Mouse (Mus musculus): ENCODE results near the gene Iqcf3. TPM values are rescaled to one million over a fixed set of nuclear protein-coding genes. Genes with fewer than 3 reads are reported as not detected.
A peak's percentile ranks its signal among the peaks of the same experiment; 100 is the strongest.

Gene Iqcf3
- total and polyA plus RNA-seq, 2 experiments from 2014 or later: not detected

DNA sequence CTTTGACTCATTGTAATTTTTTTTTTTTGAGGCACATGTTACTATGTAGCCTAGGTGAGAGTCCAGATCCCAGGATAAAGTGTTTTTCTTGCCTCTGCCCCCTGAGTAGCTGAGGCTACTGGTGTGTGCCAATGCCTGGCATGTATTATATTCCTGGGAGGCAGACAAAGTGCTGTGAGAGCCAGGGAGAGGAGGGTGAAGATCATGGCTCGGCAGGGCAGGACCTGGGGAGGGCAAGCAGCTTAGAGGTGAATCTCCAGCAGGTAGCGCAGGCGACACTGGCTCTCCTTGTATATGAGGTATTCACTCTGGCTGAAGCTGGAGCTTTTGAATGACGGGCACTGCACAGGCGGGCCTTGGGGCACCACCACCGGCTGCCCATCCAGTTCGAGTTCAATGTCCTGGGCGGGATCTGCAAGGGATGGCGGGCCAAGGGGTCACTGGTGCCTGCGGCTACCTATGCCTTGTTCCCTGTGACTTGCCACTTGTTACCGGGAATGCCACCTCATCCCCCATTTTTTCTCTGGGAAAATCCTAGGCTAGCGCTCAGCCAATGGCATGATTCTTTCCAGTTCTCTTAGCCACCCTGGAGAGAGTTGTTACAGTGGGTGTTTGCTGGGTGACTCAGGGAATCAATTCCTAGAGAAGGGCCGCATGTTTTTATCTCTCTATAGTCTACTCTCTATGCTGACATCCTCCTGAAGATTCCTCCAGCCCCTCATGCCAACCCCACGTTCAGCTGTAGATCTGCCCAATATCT is 90.3 kb downstream of the Iqcf3 start:
- Histone ChIP-seq H3K9ac (replicated peaks; ENCODE audit: low read length, poor library complexity, severe bottlenecking) (no peak overlapping the region), H3K27ac (ENCODE audit: low read depth, low read length) (no peak overlapping the region), H3K4me2 (ENCODE audit: low read depth, low read length, poor library complexity, severe bottlenecking) (no peak overlapping the region), H3K27me3 (ENCODE audit: insufficient read depth, low read length) (no peaks in the 10 kb centered on the region), H3K4me3 (ENCODE audit: low read depth, low read length) (no peak overlapping the region), H3K36me3 (ENCODE audit: insufficient read depth, low read length) (no peaks in the 10 kb centered on the region), H3K4me1 (ENCODE audit: insufficient read depth, low read length) (no peaks in the 10 kb centered on the region), H3K9me3 (ENCODE audit: low read length) (no peaks in the 10 kb centered on the region)
- TF ChIP-seq CTCF (IDR thresholded peaks at IDR 0.05): no peak
- ATAC-seq (ENCODE audit: low FRiP score) (no peak), DNase-seq (ENCODE audit: low spot score) (no peak)
- WGBS: 73% methylated on average over 14 of the region's 14 CpGs

- H3K4me1 ChIP-seq (ENCODE audit: insufficient read depth, low read length): no peaks in the 10 kb centered on the region; the same call in 1 of the 2 replicates
- no peak overlapping the region for H3K4me3 ChIP-seq (ENCODE audit: low read depth, low read length)
- no peaks in the 10 kb centered on the region for H3K27me3 ChIP-seq (ENCODE audit: insufficient read depth, low read length)
- no peaks in the 10 kb centered on the region for H3K9me3 ChIP-seq (ENCODE audit: low read length)
- H3K4me2 ChIP-seq (ENCODE audit: low read depth, low read length, poor library complexity, severe bottlenecking): no peak overlapping the region
- DNase-seq (ENCODE audit: low spot score) (no peak), ATAC-seq (ENCODE audit: low FRiP score) (no peak)
- TF ChIP-seq CTCF (IDR thresholded peaks at IDR 0.05): no peak
- 75% methylated on average over 9 of the region's 9 CpGs for WGBS
- no peak overlapping the region for H3K9ac ChIP-seq (replicated peaks; ENCODE audit: low read length, poor library complexity, severe bottlenecking)
- no peak overlapping the region for H3K27ac ChIP-seq (ENCODE audit: low read depth, low read length)
- no peaks in the 10 kb centered on the region for H3K36me3 ChIP-seq (ENCODE audit: insufficient read depth, low read length)
Observed at GRCm38 (mm10) chr9:106469776-106470175, 91.7 kb downstream of the Iqcf3 start.

- WGBS: 77% methylated on average over 6 of the region's 6 CpGs
- H3K27ac ChIP-seq (ENCODE audit: low read depth, low read length): no peak overlapping the region
- peak; percentile 11; the same call in 1 of the 2 replicates for TF ChIP-seq CTCF (IDR thresholded peaks at IDR 0.05)
Observed at GRCm38 (mm10) chr9:106469317-106469716, 92.1 kb downstream of the Iqcf3 start.

DNA sequence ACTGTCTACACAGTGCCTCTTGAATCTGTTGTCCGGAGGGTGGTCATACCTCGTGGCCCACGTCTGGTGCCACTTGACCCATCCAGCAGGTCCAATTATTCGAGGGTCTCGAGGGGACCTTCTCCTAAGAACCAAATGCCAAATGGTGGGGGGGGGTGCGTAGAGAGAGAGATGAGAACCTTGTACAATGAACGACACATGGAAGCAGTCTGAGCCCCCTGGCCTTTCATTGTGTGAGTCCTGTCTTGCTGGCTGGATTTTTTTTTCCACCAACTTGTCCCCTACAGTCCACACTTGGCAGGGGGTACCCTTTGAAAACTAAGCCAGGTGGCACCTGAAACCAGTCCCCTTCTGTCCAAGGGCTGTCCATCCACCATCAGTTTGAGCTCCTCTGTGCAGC is 93.7 kb downstream of the Iqcf3 start:
- no peaks in the 10 kb centered on the region for H3K9me3 ChIP-seq (ENCODE audit: low read length)
- peaks cover 11% of the 10 kb centered on the region; the same call in 1 of the 2 replicates for H3K36me3 ChIP-seq (ENCODE audit: insufficient read depth, low read length)
- 87% methylated on average over 7 of the region's 7 CpGs for WGBS
- H3K4me1 ChIP-seq (ENCODE audit: insufficient read depth, low read length): no peaks in the 10 kb centered on the region; the same call in 1 of the 2 replicates
- TF ChIP-seq CTCF (IDR thresholded peaks at IDR 0.05): no peak
- H3K4me3 ChIP-seq (ENCODE audit: low read depth, low read length): no peak overlapping the region
- H3K4me2 ChIP-seq (ENCODE audit: low read depth, low read length, poor library complexity, severe bottlenecking): no peak overlapping the region
- DNase-seq (ENCODE audit: low spot score) (no peak), ATAC-seq (ENCODE audit: low FRiP score) (no peak)
- no peak overlapping the region for H3K27ac ChIP-seq (ENCODE audit: low read depth, low read length)
- H3K27me3 ChIP-seq (ENCODE audit: insufficient read depth, low read length): no peaks in the 10 kb centered on the region
- H3K9ac ChIP-seq (replicated peaks; ENCODE audit: low read length, poor library complexity, severe bottlenecking): no peak overlapping the region

More at GRCm38 (mm10) chr9:106469317-106469716, 92.1 kb downstream of the Iqcf3 start:
- no peaks in the 10 kb centered on the region for H3K27me3 ChIP-seq (ENCODE audit: insufficient read depth, low read length)
- ATAC-seq (ENCODE audit: low FRiP score): no peak
- no peak overlapping the region for H3K4me3 ChIP-seq (ENCODE audit: low read depth, low read length)
- H3K9ac ChIP-seq (replicated peaks; ENCODE audit: low read length, poor library complexity, severe bottlenecking): no peak overlapping the region
- H3K36me3 ChIP-seq (ENCODE audit: insufficient read depth, low read length): no peaks in the 10 kb centered on the region
- no peaks in the 10 kb centered on the region; the same call in 1 of the 2 replicates for H3K4me1 ChIP-seq (ENCODE audit: insufficient read depth, low read length)
- H3K4me2 ChIP-seq (ENCODE audit: low read depth, low read length, poor library complexity, severe bottlenecking): no peak overlapping the region
- no peak for DNase-seq (ENCODE audit: low spot score)
- H3K9me3 ChIP-seq (ENCODE audit: low read length): no peaks in the 10 kb centered on the region

GRCm38 (mm10) chr9:106466721-106467120 is 94.7 kb downstream of the Iqcf3 start:
- Histone ChIP-seq H3K27me3 (ENCODE audit: insufficient read depth, low read length) (no peaks in the 10 kb centered on the region), H3K4me3 (ENCODE audit: low read depth, low read length) (no peak overlapping the region), H3K27ac (ENCODE audit: low read depth, low read length) (no peak overlapping the region), H3K36me3 (ENCODE audit: insufficient read depth, low read length) (peaks cover 20% of the 10 kb centered on the region), H3K4me2 (ENCODE audit: low read depth, low read length, poor library complexity, severe bottlenecking) (no peak overlapping the region), H3K4me1 (ENCODE audit: insufficient read depth, low read length) (no peaks in the 10 kb centered on the region; the same call in 1 of the 2 replicates), H3K9ac (replicated peaks; ENCODE audit: low read length, poor library complexity, severe bottlenecking) (no peak overlapping the region), H3K9me3 (ENCODE audit: low read length) (no peaks in the 10 kb centered on the region)
- ATAC-seq (ENCODE audit: low FRiP score): no peak
- no peak for TF ChIP-seq CTCF (IDR thresholded peaks at IDR 0.05)
- DNase-seq (ENCODE audit: low spot score): no peak
- WGBS: 92% methylated on average over 6 of the region's 6 CpGs

DNA sequence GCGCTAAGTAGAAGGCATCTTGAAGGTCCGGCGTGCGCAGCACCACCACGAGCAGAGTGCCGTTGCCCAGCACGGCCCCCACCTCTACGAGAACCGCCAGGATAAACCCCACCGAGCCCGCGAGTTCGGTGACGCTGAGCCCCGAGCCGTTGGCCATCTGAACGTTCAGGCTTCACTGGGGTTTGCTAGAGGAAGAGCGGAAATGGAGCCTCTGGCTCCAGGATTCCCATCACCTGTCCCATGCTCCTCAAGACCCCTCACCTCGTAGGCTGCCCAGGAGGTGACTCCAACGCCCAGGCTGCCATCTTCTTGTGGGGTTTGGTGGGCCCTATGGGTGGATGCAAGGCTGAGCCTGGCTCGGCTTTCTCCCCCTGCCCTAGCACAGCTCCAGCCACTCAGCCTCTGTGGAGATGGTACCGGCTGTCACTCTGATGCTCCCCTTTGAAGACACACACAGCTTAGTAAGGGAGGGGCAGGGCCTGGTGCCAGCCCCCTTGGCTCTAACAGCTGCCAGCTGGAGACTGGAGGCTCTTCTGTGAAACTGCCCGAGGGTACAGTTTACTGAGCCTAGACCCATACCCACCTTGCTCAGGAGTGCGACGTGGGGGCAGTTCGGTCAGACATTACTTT is 95.7 kb downstream of the Iqcf3 start, which contains the start of gene Gpr62:
TSS of gene Gpr62 (minus strand) at position 368 of the 630 bp plus-strand sequence.
- Histone ChIP-seq H3K4me1 (ENCODE audit: insufficient read depth, low read length) (no peaks in the 10 kb centered on the region; the same call in 1 of the 2 replicates), H3K36me3 (ENCODE audit: insufficient read depth, low read length) (peaks cover 27% of the 10 kb centered on the region), H3K9me3 (ENCODE audit: low read length) (no peaks in the 10 kb centered on the region), H3K27me3 (ENCODE audit: insufficient read depth, low read length) (no peaks in the 10 kb centered on the region), H3K4me3 (ENCODE audit: low read depth, low read length) (peak within 1 kb of the TSS; percentile 52), H3K9ac (replicated peaks; ENCODE audit: low read length, poor library complexity, severe bottlenecking) (peak within 1 kb of the TSS; percentile 89), H3K4me2 (ENCODE audit: low read depth, low read length, poor library complexity, severe bottlenecking) (peak within 1 kb of the TSS; percentile 94), H3K27ac (ENCODE audit: low read depth, low read length) (peak within 1 kb of the TSS; percentile 89)
- peak; percentile 57 for ATAC-seq (ENCODE audit: low FRiP score)
- WGBS: 23% methylated on average over 26 of the region's 26 CpGs
- peak; percentile 88 for DNase-seq (ENCODE audit: low spot score)
- no peak for TF ChIP-seq CTCF (IDR thresholded peaks at IDR 0.05)
